Mouse (Mus musculus) brain, embryonic 14.5 days (tissue): ENCODE measurements at regions not wholly inside any gene's neighbourhood (a gene's known extent, or its start where the extent isn't known, plus 50 kb on each side); places are given as distances from the start of the nearest gene placed in this dataset.
"Not testable (repeated sequence)": the region's sequence is repeated elsewhere in the genome, so short reads cannot be mapped to it uniquely, and the experiment has no call there.

ENCODE experiments used
- DNase-seq: peaks from one replicate; pipeline ENCODE4 v3.0.0-alpha.2; 2011; ENCODE audit warnings: low read depth
- CTCF ChIP-seq: fragments of 200-500 bp; IDR thresholded peaks from 2 replicates; pipeline ENCODE4 v1.5.1; 2012; ENCODE audit warnings: inconsistent platforms, mild to moderate bottlenecking, moderate library complexity, borderline replicate concordance; ENCODE audit not compliant: insufficient read depth, insufficient read length; ENCODE audit errors: extremely low read depth
- POLR2A ChIP-seq: fragments of 200-500 bp; IDR thresholded peaks from 2 replicates; pipeline ENCODE4 v1.6.1; 2012; ENCODE audit warnings: mild to moderate bottlenecking, inconsistent platforms, borderline replicate concordance; ENCODE audit not compliant: poor library complexity, insufficient read depth, insufficient read length, severe bottlenecking; ENCODE audit errors: extremely low read depth

- DNase-seq: peak; percentile 85
- no peak for TF ChIP-seq CTCF
- no peak for TF ChIP-seq POLR2A
Observed at GRCm38 (mm10) chr3:40282926-40283325, 248.2 kb upstream of the Intu start.

- no peak for TF ChIP-seq POLR2A
- no peak for TF ChIP-seq CTCF
- DNase-seq: peak; percentile 20
Observed at GRCm38 (mm10) chr3:40286959-40287710, 244.0 kb upstream of the Intu start.

- no peak for DNase-seq
- TF ChIP-seq POLR2A (no peak), CTCF (no peak)
Observed at GRCm38 (mm10) chr3:40297120-40297519, 234.0 kb upstream of the Intu start.

GRCm38 (mm10) chr3:40320319-40320718 lies 210.8 kb upstream of the Intu start:
- no peak for TF ChIP-seq CTCF
- no peak for TF ChIP-seq POLR2A
- no peak for DNase-seq

GRCm38 (mm10) chr3:40325872-40326803 lies 204.9 kb upstream of the Intu start:
- TF ChIP-seq POLR2A: no peak
- TF ChIP-seq CTCF: no peak
- DNase-seq: no peak

GRCm38 (mm10) chr3:40339492-40340030 lies 191.5 kb upstream of the Intu start:
- DNase-seq: no peak
- TF ChIP-seq POLR2A: no peak

GRCm38 (mm10) chr3:40355103-40355502 lies 176.0 kb upstream of the Intu start:
- TF ChIP-seq POLR2A: no peak
- no peak for TF ChIP-seq CTCF
- peak; percentile 31 for DNase-seq

DNA sequence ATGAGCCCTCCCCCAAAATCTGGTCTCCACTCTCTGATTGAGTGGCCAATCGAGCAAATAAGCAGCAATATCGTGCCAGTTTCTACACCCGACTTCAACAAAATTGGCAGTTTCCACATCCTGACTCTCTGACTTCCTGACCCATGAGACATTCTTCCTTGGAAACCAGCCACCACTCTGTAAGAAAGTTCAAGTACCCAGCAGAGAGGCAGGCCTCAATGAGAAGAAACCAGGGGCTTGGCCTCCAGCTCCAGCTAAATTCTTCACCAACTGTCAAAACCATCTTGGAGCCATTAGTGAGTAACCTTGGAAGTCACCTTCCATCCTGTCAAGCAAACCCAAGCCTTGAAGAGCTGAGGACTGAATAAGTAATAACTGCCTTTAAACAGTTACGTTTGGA lies 162.7 kb upstream of the Intu start:
- DNase-seq: no peak
- no peak for TF ChIP-seq POLR2A
- TF ChIP-seq CTCF: no peak

DNA sequence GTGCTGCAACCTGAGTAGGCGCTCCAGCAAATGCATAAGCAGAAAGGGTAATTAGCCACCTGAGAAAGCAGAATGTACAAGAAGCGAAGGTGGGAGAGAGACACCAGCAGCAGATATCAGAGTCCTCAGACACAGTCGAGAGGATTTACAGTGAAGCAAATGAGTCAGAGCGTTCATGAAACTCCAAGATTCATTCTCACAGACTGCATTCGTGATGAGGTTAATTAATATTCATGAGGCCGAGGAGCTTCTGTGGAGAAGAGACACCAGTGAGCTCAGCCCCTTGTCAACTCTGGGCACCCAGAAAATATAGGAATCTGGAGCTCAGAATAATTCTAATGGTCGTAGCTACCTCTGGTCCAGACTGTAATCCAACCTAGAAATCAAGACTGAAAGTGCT lies 159.7 kb upstream of the Intu start:
- TF ChIP-seq POLR2A: no peak
- TF ChIP-seq CTCF: no peak
- peak; percentile 52 for DNase-seq

DNA sequence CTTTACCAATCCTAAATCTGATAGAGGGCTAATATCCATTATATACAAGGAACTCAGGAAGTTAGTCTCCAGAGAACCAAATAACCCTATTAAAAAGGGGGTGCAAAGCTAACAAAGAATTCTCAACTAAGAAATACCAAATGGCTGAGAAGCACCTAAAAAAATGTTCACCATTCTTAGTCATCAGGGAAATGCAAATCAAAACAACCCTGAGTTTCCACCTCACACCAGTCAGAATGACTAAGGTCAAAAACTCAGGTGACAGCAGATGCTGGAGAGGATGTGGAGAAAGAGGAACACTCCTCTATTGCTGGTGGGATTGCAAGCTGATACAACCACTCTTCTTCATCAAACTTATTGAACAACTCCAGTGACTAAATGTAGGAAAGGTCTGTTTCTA lies 154.9 kb upstream of the Intu start:
- DNase-seq: not testable (repeated sequence)

DNA sequence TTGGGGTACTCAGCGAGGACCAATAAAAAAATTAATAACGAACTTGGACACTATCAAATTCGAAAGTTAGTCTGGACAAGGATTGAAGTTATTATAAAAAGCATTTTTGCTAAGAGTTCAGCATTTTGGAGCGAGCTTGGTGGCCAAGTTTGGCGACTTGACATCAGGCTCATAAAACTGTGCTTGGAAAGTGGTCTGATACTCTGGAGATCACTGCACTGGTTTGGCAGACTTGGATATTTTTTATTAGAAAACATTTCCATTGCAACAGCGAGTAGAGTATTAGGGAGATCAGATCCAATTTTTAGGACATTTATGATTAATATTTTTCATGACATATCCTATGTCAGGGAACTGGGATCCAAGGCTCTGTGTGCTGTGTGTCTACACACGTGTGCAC lies 153.7 kb upstream of the Intu start:
- no peak for DNase-seq
- TF ChIP-seq POLR2A (no peak), CTCF (no peak)

DNA sequence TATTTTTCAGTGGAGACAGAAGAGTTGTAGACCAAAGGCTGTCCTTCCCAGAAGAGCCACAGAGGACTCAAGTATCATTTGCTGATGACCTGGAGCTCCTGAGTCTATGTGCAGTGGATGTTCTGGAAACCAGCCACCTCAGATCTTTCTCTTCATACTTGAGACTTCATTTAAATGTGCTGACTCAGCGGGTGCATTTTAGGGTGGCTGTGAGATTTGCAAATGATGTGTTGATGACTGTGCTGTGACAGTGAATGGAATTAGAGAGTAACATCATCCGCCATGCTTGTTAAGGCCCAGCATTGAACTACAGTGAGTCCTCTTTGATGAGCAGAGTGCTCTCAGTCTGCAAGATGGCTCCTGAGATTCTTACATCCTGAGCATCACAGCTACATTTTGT lies 152.0 kb upstream of the Intu start:
- TF ChIP-seq CTCF (no peak), POLR2A (no peak)
- DNase-seq: no peak

DNA sequence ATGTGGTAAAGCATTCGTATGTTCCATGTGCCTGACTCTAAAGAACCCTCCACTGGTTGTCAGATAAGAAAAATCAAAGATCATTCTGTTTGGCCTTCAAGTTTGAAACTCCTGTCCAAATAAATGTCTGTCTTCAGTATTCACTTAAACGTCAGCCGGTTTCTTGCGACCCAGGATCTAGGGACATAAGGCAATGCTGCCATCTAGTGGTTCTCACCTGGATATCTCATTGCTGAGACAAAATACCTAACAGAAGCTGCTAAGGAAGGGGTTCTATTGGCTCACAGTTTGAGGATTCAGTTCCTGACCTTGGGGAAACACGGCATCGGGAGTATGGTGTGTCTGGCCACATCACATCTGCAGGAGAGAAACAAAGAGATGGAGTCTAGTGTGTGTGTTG lies 139.5 kb upstream of the Intu start:
- DNase-seq: peak; percentile 88
- TF ChIP-seq CTCF (peak; percentile 75; the same call in 1 of the 2 replicates), POLR2A (no peak)
